Mouse (Mus musculus): ENCODE data around the gene Pde4d.
A peak's percentile ranks its signal among the peaks of the same experiment; 100 is the strongest.

Pde4d gene

GRCm38 (mm10) chr13:109880392-109880791 is 1430.6 kb downstream of the Pde4d start:
- DNase-seq (ENCODE audit: low read depth, low spot score): no peak

- no peak for DNase-seq (ENCODE audit: low read depth, low spot score)
These were observed 1431.6 kb downstream of the Pde4d start for GRCm38 (mm10) chr13:109881161-109881857.

DNA sequence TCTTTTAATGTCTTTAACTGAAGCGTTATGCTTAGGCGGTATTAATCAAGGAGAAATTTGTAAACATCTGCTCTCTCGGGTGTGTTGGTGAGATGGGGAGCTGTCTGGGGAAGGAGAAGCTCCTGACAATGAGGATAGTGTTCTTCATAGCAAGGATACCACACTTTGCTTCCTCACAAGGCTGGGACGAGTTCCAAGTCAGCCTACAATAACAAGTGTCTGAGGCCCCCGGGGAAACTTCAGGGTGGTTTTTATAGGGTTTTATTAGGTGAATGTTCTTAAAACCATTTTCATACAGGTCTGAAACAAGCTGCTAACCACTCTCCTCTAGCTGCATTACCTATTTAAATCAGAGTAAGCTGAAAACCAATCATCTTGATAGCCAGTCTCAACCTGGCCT is 1433.9 kb downstream of the Pde4d start:
- DNase-seq (ENCODE audit: low read depth, low spot score): no peak

GRCm38 (mm10) chr13:109884812-109885211 is 1435.1 kb downstream of the Pde4d start:
- no peak for DNase-seq (ENCODE audit: low read depth, low spot score)

- DNase-seq (ENCODE audit: low read depth, low spot score): no peak
These were observed 1438.5 kb downstream of the Pde4d start for GRCm38 (mm10) chr13:109888293-109888692.

GRCm38 (mm10) chr13:109891194-109891909 is 1441.6 kb downstream of the Pde4d start:
- no peak for DNase-seq (ENCODE audit: low read depth, low spot score)

- no peak for DNase-seq (ENCODE audit: low read depth, low spot score)
These were observed 1442.1 kb downstream of the Pde4d start for GRCm38 (mm10) chr13:109891910-109892265.

GRCm38 (mm10) chr13:109899442-109900428 is 1450.0 kb downstream of the Pde4d start:
- no peak for DNase-seq (ENCODE audit: low read depth, low spot score)

DNA sequence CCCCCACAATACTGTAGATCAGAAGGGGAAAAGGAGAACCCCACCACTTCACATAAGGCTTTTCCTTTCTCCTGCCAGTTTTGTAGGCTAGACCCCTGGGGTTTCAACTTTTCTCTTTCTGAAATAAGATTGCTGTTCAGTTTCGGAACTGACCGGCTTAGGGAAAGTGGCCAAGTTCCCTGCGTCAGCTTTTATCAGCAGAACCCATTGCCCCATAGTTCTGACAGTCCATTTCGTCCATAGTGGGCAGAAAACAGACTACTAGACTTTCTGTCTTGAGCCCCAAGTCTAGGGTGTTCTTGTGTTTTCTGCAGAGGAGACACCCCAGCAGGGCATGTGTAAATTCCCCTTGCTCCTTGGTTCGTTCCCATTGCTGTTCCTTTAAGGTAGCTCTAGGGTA is 1452.1 kb downstream of the Pde4d start:
- no peak for DNase-seq (ENCODE audit: low read depth, low spot score)

GRCm38 (mm10) chr13:109902460-109902854 is 1452.7 kb downstream of the Pde4d start:
- DNase-seq (ENCODE audit: low read depth, low spot score): peak; percentile 89

GRCm38 (mm10) chr13:109902855-109903763 is 1453.4 kb downstream of the Pde4d start:
- peak; percentile 88 for DNase-seq (ENCODE audit: low read depth, low spot score)

- no peak for DNase-seq (ENCODE audit: low read depth, low spot score)
These were observed 1454.2 kb downstream of the Pde4d start for GRCm38 (mm10) chr13:109903764-109904510.

DNA sequence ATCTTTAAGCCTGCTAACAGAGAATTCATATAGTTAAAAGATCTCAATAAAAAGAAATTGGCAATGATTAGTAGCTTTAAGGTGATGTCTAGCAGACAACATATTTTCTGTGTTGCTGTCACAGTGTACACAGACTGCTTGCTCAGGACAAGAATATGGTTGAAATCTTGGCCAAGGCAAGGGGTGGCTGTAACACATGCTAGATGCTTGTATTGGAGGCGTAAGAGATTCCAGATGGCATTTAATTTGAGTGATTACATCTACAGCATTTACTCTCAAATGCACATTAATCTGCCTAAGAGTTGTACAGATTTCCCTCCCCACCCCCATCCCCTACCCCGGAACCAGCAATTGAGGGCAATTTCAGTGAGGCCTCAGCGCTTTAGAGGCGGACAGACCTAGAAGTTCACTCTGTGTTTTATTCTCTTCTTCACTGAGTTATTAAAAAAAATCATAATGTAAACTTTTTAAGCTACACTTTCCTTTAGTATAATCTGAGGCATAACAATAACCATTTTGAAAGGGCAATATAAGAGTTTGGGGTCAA is 1456.7 kb downstream of the Pde4d start:
- DNase-seq (ENCODE audit: low read depth, low spot score): peak; percentile 38

GRCm38 (mm10) chr13:109907634-109908033 is 1457.9 kb downstream of the Pde4d start:
- peak; percentile 92 for DNase-seq (ENCODE audit: low read depth, low spot score)

DNA sequence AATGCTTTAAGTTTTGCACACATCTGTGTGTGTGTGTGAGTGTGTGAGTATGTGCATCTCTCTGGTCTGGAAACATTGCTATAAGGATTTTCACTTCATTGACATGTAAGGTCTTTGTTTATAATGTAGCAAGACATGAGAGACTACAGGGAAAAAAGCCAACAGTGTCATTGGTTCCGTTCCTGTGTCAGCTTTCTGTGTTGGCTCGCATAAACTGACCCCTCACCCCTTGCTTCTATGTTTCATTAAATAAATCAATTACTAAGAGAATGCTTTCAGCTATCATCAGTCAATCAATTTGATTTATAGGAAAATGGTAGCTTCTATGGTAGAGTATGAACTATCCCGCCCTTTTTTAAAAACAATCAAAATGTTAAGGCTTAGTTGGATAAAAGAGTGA is 1458.6 kb downstream of the Pde4d start:
- DNase-seq (ENCODE audit: low read depth, low spot score): no peak

DNA sequence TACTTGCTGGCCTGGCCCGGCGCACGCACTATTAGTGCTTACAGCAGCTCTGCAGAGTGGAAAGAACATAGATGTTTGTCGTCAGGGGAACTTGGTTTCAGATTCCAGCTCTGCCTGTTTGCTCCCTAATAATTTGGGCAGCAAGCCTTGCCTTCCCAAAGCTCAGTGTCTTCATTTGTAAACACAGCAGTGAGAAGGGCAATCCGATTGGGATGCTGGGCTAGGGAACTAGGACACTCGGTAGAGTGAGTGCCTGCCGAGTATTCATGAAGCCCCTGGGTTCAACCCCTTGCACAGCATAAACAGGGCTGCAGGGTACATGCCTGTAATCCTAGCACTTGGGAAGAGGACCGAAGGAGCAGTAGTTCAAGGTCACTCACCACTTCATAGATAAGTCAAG is 1459.4 kb downstream of the Pde4d start:
- no peak for DNase-seq (ENCODE audit: low read depth, low spot score)

DNA sequence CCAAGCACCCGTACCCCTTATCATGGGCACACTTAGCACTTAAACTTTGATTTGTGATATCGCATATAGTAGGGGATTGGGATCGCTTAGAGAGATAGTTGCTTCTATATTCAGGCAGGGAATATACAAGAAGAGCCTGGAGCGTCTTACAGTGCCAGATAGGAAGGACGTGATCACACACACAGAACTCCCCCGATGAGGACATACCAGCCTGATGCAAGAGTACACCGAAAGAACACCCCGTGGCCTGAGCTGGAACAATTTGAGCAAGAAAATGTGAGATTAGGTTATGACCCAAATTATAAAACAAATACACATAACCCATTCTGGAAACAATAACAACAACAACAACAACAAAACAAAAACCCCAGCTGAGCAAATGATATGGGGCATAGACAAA is 1461.2 kb downstream of the Pde4d start:
- DNase-seq (ENCODE audit: low read depth, low spot score): no peak

DNA sequence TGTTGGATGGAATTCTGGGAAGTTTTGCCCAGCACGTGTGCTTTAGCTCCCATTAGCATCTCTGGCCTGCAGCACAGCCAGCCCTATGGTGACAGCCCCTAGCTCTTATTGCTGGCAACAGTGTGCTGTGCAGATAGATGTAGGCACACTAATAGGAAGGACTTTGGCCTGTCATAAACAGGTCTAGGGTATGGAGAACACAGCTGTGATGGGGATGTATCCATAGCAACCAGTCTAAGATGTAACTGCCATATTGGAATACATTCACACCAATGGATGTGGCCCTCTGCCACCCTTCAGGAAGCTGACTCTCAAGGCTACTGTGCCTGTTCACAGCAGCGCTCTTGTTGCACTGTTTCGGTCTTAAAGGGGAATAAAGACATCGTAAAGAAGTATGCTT is 1462.9 kb downstream of the Pde4d start:
- no peak for DNase-seq (ENCODE audit: low read depth, low spot score)

DNA sequence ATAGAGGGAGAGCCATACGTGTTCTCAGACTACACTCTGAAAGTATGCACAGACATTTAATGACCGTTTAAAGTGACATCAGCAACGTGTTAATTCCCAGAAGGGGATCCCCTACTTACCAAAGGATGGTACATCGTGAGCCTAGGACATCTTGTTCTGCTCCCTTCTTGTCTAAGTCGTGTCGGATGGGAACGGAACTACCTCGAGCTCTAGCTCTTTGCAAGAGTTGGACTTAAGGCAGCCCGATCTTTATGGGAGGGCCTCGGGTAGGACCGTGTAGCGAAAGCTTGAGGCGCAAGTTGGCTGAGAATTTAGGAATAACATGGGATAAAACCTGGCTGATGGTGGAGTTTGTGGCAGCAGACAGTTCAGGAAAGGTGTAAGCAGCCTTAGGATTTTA is 1464.5 kb downstream of the Pde4d start:
- no peak for DNase-seq (ENCODE audit: low read depth, low spot score)

DNA sequence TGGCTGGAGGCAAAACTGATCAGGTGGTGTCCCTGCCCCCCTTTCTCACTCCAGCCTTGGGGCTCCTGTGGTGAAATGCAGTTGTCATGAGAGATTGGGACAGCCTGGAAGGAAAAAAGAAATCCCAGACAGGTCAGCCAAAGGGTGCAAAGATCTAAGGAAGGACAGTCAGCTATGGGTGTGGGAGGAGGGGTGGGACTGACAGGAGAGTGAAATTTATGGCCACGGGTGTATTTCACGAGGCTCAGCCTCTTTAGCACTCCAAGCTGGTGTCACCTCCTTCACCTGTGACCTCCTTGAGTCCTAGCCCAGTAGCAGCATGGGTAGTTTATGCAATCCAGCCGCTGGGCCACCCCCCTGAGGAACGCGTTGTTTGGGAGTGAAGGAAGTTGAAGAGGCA is 1465.1 kb downstream of the Pde4d start:
- DNase-seq (ENCODE audit: low read depth, low spot score): no peak
